Mouse (Mus musculus): Measurements from ENCODE around the gene Ube2a. TPM values are rescaled to one million over a fixed set of nuclear protein-coding genes. Genes with fewer than 3 reads are reported as not detected.

The Ube2a gene
- polyA plus RNA-seq, 1 experiment: 45.9 TPM

DNA sequence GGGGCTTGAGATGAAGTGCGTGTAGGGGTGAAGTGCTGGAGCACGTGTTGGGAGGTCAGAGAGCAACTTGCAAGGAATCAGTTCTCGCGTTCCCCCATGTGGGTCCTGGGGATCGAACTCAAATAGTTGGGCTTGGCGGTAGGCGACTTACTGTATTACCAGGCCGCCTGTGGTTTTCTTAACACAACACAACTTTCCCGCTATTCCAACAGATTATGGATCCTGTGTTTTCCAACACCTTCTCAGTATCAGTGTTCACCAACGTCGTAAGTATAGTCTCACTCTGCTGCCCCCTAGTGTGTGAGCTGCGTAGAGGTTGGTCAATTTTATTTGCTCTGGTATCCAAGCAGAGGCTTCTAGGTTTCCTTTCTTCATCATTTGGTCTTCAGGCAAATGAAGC, 37.6 kb downstream of the Ube2a start:
- TF ChIP-seq POLR2A (IDR thresholded peaks at IDR 0.05; ENCODE audit: control insufficient read depth, extremely low read depth, insufficient read depth, low read length, poor library complexity): no peak
- no peak for TF ChIP-seq CTCF (IDR thresholded peaks at IDR 0.05; ENCODE audit: borderline replicate concordance, control insufficient read depth, extremely low read depth, insufficient read depth, low read length, poor library complexity)
- Histone ChIP-seq H3K27me3 (ENCODE audit: control insufficient read depth, insufficient read depth, low read length) (no peaks in the 10 kb centered on the region), H3K36me3 (ENCODE audit: control insufficient read depth, insufficient read depth, low read length) (peaks cover 14% of the 10 kb centered on the region; the same call in 1 of the 2 replicates), H3K4me3 (ENCODE audit: control insufficient read depth, insufficient read depth, low read length) (no peak overlapping the region), H3K27ac (ENCODE audit: control insufficient read depth, insufficient read depth, low read length) (no peak overlapping the region), H3K4me1 (replicated peaks; ENCODE audit: control insufficient read depth, insufficient read depth, low read length) (peaks cover 2% of the 10 kb centered on the region; the same call in 1 of the 2 replicates)
- 61% methylated on average over 12 of the region's 12 CpGs for WGBS
- peak; percentile 44 for DNase-seq

DNA sequence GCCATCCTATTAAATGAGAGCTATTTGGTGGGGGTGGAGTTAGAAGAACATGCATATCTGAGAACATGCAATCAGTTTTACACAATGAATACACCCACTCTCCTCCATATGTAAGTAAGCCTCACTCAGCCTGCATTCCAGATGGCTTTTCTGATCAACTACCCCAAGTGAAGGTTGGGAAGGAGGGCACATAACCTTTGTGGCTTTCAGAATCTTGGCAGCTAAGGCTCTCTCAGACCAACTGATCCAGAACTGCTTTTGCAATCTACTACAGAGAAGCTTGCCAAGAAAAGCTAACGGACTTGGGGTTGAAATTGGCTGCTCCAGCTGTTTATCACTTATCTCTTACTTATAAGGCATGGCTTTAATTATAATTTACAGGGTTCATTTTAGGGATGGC, 44.0 kb downstream of the Ube2a start:
- Histone ChIP-seq H3K27me3 (ENCODE audit: control insufficient read depth, insufficient read depth, low read length) (no peaks in the 10 kb centered on the region), H3K4me3 (ENCODE audit: control insufficient read depth, insufficient read depth, low read length) (no peak overlapping the region), H3K27ac (ENCODE audit: control insufficient read depth, insufficient read depth, low read length) (no peak overlapping the region), H3K36me3 (ENCODE audit: control insufficient read depth, insufficient read depth, low read length) (peaks cover 34% of the 10 kb centered on the region), H3K4me1 (replicated peaks; ENCODE audit: control insufficient read depth, insufficient read depth, low read length) (no peaks in the 10 kb centered on the region)
- no peak for DNase-seq
- 94% methylated on average over 1 of the region's 1 CpGs for WGBS
- TF ChIP-seq CTCF (IDR thresholded peaks at IDR 0.05; ENCODE audit: borderline replicate concordance, control insufficient read depth, extremely low read depth, insufficient read depth, low read length, poor library complexity) (no peak), POLR2A (IDR thresholded peaks at IDR 0.05; ENCODE audit: control insufficient read depth, extremely low read depth, insufficient read depth, low read length, poor library complexity) (no peak)

DNA sequence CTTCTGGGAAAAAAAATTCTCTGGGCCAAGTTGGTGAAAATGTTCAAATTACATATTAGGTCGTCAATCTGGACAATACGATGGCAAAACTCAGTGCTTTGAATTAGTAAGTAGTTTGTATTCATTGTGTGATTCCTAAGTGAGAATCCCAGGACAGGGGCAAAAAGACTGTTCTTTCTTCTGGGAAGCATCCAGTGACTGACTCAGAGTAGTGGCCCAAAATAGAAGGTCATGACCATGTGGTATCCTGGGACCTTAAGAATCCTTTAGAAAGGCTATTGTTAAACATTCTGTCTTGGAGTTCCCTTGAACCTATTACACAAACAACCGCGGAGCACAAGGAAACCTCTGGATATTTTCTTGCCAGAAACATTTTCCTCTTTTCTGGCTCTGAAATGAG, 47.6 kb downstream of the Ube2a start:
- 91% methylated on average over 4 of the region's 4 CpGs for WGBS
- Histone ChIP-seq H3K4me3 (ENCODE audit: control insufficient read depth, insufficient read depth, low read length) (no peak overlapping the region), H3K4me1 (replicated peaks; ENCODE audit: control insufficient read depth, insufficient read depth, low read length) (no peaks in the 10 kb centered on the region), H3K36me3 (ENCODE audit: control insufficient read depth, insufficient read depth, low read length) (peaks cover 44% of the 10 kb centered on the region), H3K27ac (ENCODE audit: control insufficient read depth, insufficient read depth, low read length) (no peak overlapping the region), H3K27me3 (ENCODE audit: control insufficient read depth, insufficient read depth, low read length) (no peaks in the 10 kb centered on the region)
- TF ChIP-seq POLR2A (IDR thresholded peaks at IDR 0.05; ENCODE audit: control insufficient read depth, extremely low read depth, insufficient read depth, low read length, poor library complexity) (no peak), CTCF (IDR thresholded peaks at IDR 0.05; ENCODE audit: borderline replicate concordance, control insufficient read depth, extremely low read depth, insufficient read depth, low read length, poor library complexity) (no peak)
- DNase-seq: no peak

DNA sequence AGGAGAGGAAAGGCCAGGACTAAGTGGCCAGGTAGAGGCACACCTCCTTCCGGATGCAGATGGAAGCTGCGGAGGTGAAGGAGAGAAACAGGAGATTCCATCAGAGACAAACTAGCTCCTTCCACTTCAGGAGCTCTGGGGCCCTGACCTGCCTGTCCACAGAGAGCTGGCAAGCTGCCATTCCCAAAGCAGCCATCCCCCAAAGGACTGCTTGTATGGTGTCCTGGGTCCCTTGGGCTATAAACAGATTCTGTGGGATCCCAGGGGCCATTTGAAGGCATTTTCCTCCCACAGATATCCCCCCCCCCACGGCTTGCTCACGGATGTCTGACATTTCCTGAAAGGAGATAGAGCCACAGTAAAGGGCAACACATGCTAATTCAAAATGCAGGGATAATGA, 55.1 kb downstream of the Ube2a start:
- 95% methylated on average over 4 of the region's 4 CpGs for WGBS
- H3K4me3 ChIP-seq (ENCODE audit: control insufficient read depth, insufficient read depth, low read length): no peak overlapping the region
- DNase-seq: no peak

DNA sequence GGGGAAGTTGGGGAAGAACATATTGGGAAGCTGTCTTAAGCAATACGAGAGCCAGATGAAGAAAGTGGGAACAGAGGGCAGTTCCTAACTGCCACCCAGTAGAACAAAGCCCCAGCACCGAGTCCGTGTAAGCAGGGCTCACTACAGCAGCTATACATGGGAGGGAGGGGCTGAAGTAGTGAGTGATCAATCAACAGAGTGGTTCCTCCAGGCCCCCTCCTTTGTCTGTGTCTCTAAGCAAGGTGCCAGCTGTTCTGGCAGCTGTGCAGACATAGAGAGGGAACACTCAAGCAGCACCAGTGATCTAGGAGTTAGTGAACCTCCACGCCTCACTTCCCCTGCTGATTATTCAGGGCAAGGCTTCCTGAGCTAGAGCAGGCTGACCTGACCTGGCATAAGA, 56.0 kb downstream of the Ube2a start:
- Histone ChIP-seq H3K4me1 (replicated peaks; ENCODE audit: control insufficient read depth, insufficient read depth, low read length) (no peaks in the 10 kb centered on the region), H3K4me3 (ENCODE audit: control insufficient read depth, insufficient read depth, low read length) (no peak overlapping the region), H3K36me3 (ENCODE audit: control insufficient read depth, insufficient read depth, low read length) (peaks cover 62% of the 10 kb centered on the region), H3K27me3 (ENCODE audit: control insufficient read depth, insufficient read depth, low read length) (no peaks in the 10 kb centered on the region), H3K27ac (ENCODE audit: control insufficient read depth, insufficient read depth, low read length) (no peak overlapping the region)
- 91% methylated on average over 4 of the region's 4 CpGs for WGBS
- no peak for TF ChIP-seq CTCF (IDR thresholded peaks at IDR 0.05; ENCODE audit: borderline replicate concordance, control insufficient read depth, extremely low read depth, insufficient read depth, low read length, poor library complexity)
- no peak for TF ChIP-seq POLR2A (IDR thresholded peaks at IDR 0.05; ENCODE audit: control insufficient read depth, extremely low read depth, insufficient read depth, low read length, poor library complexity)
- no peak for DNase-seq

More for the DNA sequence above, 55.1 kb downstream of the Ube2a start:
- H3K4me1 ChIP-seq (replicated peaks; ENCODE audit: control insufficient read depth, insufficient read depth, low read length): no peaks in the 10 kb centered on the region
- no peak for TF ChIP-seq CTCF (IDR thresholded peaks at IDR 0.05; ENCODE audit: borderline replicate concordance, control insufficient read depth, extremely low read depth, insufficient read depth, low read length, poor library complexity)
- no peaks in the 10 kb centered on the region for H3K27me3 ChIP-seq (ENCODE audit: control insufficient read depth, insufficient read depth, low read length)
- no peak overlapping the region for H3K27ac ChIP-seq (ENCODE audit: control insufficient read depth, insufficient read depth, low read length)
- H3K36me3 ChIP-seq (ENCODE audit: control insufficient read depth, insufficient read depth, low read length): peaks cover 60% of the 10 kb centered on the region

DNA sequence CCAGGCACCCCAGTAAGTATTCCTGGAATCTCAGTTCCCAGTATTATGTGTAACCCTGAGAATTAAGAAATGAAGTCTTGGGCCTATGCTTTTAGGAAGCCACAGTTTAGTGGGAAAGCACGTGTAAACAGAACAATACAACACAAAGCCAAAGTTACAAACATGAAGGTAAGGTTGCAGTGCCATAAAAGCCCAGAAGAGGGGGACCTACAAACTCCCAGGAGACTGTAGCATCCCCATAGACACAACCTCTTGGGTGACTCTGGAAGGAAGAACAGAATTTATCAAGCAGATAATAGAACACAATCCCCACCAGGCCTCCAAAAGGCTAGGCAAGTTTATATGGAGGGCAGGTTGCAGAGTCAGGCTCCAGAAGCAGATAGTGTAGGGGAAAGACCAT, 56.9 kb downstream of the Ube2a start:
- H3K27me3 ChIP-seq (ENCODE audit: control insufficient read depth, insufficient read depth, low read length): no peaks in the 10 kb centered on the region
- no peaks in the 10 kb centered on the region for H3K4me1 ChIP-seq (replicated peaks; ENCODE audit: control insufficient read depth, insufficient read depth, low read length)
- H3K4me3 ChIP-seq (ENCODE audit: control insufficient read depth, insufficient read depth, low read length): no peak overlapping the region
- WGBS: 83% methylated on average over 1 of the region's 1 CpGs
- H3K27ac ChIP-seq (ENCODE audit: control insufficient read depth, insufficient read depth, low read length): no peak overlapping the region
- no peak for TF ChIP-seq POLR2A (IDR thresholded peaks at IDR 0.05; ENCODE audit: control insufficient read depth, extremely low read depth, insufficient read depth, low read length, poor library complexity)
- TF ChIP-seq CTCF (IDR thresholded peaks at IDR 0.05; ENCODE audit: borderline replicate concordance, control insufficient read depth, extremely low read depth, insufficient read depth, low read length, poor library complexity): no peak
- peaks cover 54% of the 10 kb centered on the region for H3K36me3 ChIP-seq (ENCODE audit: control insufficient read depth, insufficient read depth, low read length)
- peak; percentile 21 for DNase-seq

Other genes starting within 250 kb of the Ube2a start
- 0.41 and 0.42 TPM in 2 replicates for gene Akap17b, start 228.5 kb upstream of the Ube2a start, polyA plus RNA-seq (2012; rRNA removed)
- gene Slc25a43, start 130.2 kb upstream of the Ube2a start, polyA plus RNA-seq (2012; rRNA removed): 1.6 and 2.2 TPM in 2 replicates
- 920 and 977 TPM in 2 replicates for gene Slc25a5, start 78.2 kb upstream of the Ube2a start, polyA plus RNA-seq (2012; rRNA removed)
- 15.3 and 18.9 TPM in 2 replicates for gene C330007P06Rik, start 211 bp downstream of the Ube2a start, polyA plus RNA-seq (2012; rRNA removed)
- gene Nkrf, start 29.0 kb downstream of the Ube2a start, polyA plus RNA-seq (2012; rRNA removed): 1.2 and 1.7 TPM in 2 replicates
- 122 and 156 TPM in 2 replicates for gene Sept6, start 117.9 kb downstream of the Ube2a start, polyA plus RNA-seq (2012; rRNA removed)
- 0.13 and 0.19 TPM in 2 replicates for gene Sowahd, start 174.9 kb downstream of the Ube2a start, polyA plus RNA-seq (2012; rRNA removed)
- gene Rpl39, start 211.5 kb downstream of the Ube2a start, polyA plus RNA-seq (2012; rRNA removed): 98.5 and 123 TPM in 2 replicates
- 4.8 and 5.0 TPM in 2 replicates for gene Upf3b, start 236.4 kb downstream of the Ube2a start, polyA plus RNA-seq (2012; rRNA removed)

All from thymus, adult 2 months (tissue).